Mouse (Mus musculus): ENCODE results near the gene Polr1b. TPM values are rescaled to one million over a fixed set of nuclear protein-coding genes. Genes with fewer than 3 reads are reported as not detected.

Gene Polr1b
- total RNA-seq (2023), result 10 to 100 TPM; 51.3 to 59.2 TPM

DNA sequence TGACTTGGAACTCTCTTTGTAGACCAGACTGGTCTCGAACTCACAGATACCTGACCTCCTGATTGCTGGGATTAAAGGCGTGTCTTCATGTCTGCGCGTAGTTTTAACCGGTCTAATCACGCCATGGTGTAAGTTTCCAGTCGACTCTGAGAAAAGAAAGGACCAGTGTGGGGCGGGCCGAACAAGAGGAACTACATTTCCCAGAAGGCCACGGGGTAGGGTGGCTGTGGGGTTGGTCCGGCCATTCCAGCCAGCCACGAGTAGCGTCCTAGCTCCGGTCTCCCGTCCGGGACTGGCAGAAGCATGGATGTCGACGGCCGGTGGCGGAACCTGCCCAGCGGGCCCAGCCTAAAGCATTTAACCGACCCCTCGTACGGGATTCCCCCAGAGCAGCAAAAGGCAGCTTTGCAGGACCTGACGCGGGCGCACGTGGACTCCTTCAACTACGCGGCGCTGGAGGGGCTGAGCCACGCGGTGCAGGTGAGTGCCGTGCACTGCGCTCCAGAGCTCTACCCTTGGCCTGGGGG lies at the start of gene Polr1b:
Gene Polr1b (plus strand): TSS at position 212 of the 527 bp plus-strand sequence.

DNA sequence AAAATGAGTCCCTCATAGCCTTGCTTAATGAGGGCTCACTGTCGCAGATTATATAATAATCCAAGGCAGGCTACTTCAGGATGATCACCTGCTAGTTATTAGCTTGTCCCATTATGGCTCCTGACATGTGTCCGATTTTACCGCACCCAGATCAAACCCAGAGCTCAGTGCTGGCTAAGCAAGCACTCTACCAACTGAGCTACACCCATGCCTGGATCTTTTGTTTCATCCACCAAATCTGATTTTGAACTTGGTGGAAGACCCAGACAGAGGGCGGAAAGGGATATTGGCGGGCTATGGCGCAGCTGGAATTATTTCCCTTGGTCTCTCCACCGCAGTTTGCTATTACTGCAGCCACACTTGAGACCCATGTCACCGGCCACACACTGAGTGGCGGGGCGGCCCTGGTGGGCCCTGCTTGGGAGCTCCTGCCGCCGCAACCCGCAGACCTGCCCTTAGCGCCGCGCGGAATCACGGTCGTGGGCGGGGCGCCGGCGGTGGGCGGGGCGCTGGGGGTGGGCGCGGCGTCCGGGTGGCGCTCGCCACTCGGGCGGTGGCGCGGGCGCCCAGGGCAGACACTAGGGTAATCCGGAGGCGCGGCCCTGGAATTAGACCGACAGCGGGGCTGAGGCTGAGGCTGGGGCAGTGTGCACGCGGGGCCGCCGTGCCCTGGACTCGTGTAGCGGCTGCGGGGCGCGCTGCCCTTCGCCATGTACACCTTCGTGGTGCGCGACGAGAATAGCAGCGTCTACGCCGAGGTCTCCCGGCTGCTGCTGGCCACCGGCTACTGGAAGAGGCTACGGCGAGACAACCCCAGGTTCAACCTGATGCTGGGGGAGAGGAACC lies 35.1 kb upstream of the Polr1b start, which contains the start of gene Ttl:
Gene Ttl (plus strand): TSS at position 506 of the 846 bp plus-strand sequence.

DNA sequence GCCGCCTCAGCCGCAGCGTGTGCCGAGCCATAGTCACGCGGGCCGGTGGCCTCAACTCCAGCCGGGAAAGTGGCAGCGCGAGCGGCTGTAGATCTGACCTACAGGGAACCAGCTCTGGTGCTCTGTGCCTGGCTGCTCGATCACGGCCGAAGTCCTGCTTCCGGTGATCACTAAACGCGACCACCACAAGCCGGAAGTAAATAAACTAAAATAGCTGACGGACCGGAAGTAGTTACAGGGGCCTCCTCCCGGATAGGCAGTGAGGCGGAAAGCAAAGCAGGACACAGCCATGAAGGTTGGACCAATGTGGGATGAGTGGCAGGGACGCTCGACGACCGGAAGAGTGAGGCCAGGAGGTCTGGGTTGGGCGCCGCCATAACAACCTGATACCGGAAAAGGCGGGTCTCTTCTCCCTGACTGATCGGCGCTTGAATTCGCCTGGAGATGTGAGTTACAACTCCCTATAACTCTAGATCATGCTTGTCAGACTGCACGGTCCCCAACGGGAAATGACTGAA lies 28.7 kb downstream of the Polr1b start, which contains the start of gene Chchd5:
Gene Chchd5 (plus strand): TSS at position 289 of the 518 bp plus-strand sequence.

Other genes with a start within 250 kb of the Polr1b start
- gene Fbln7, start 238.0 kb upstream of the Polr1b start, total RNA-seq (2023), result not detected
- 1 to 10 TPM; 4.8 to 5.0 TPM for gene Zc3h8, start 156.9 kb upstream of the Polr1b start, total RNA-seq (2023)
- gene Zc3h6, start 133.6 kb upstream of the Polr1b start, total RNA-seq (2023), result 10 to 100 TPM in 1 of 2 experiments, 1 to 10 TPM in 1; 9.0 to 16.2 TPM
- gene Gm10762, start 133.3 kb upstream of the Polr1b start, total RNA-seq (2023), result 1 to 10 TPM; 5.5 TPM
- under 1 TPM in 1 of 2 experiments, not detected in 1; 0.17 TPM for gene Vinac1, start 52.8 kb upstream of the Polr1b start, total RNA-seq (2023)
- gene Ttl, start 35.1 kb upstream of the Polr1b start, total RNA-seq (2023), result 1 to 10 TPM; 5.1 to 5.4 TPM
- 10 to 100 TPM; 15.3 to 21.6 TPM for gene Chchd5, start 28.7 kb downstream of the Polr1b start, total RNA-seq (2023)
- gene Slc20a1, start 97.8 kb downstream of the Polr1b start, total RNA-seq (2023), result 100 to 1,000 TPM; 164 to 178 TPM
- gene Ckap2l, start 196.2 kb downstream of the Polr1b start, total RNA-seq (2023), result 1 to 10 TPM in 1 of 2 experiments, under 1 TPM in 1; 0.86 to 1.0 TPM
- gene Il1a, start 209.0 kb downstream of the Polr1b start, total RNA-seq (2023), result not detected